ENCODE assay signal across 8 mouse cellular contexts in genomic region chr16:34095548-34096141, GRCm38 (mm10).
DNase-seq lines count a peak whose midpoint lies in the region; ATAC-seq and TF ChIP-seq lines count a peak whose summit lies in the region.

No protein-coding gene starts in this region.

- no peak for TF ChIP-seq EP300 in MEL (IDR thresholded peaks at IDR 0.05; ENCODE audit: low read depth in 1 of 2, low read length in 2 of 2)

- peak; percentile 37 to 66; a peak in 3 of 4 replicates for TF ChIP-seq POLR2A in MEL (IDR thresholded peaks at IDR 0.05; ENCODE audit: control insufficient read depth in 1 of 2, insufficient read depth in 1 of 2, low read depth in 1 of 2, low read length in 2 of 2, poor library complexity in 1 of 2)

- peak overlapping the region; percentile 64 for H3K9ac ChIP-seq in MEL (ENCODE audit: control insufficient read depth, low read depth, low read length, poor library complexity, severe bottlenecking)
- peak overlapping the region; percentile 52 for H3K9ac ChIP-seq in hindbrain, embryonic 16.5 days (ENCODE audit: low read depth, low read length)
- peak overlapping the region; percentile 68 for H3K9ac ChIP-seq in liver, embryonic 12.5 days

- no peaks in the 10 kb centered on the region; the same call in 1 of the 2 replicates for H3K79me2 ChIP-seq in MEL (ENCODE audit: control insufficient read depth, insufficient read depth, low read length, poor library complexity)

- DNase-seq in MEL (ENCODE audit: low read depth, low spot score): peak; percentile 89
- DNase-seq in c-Kit-positive CD71-positive TER-119-negative erythroid progenitor cells, embryonic 14.5 days (ENCODE audit: low read depth): peak; percentile 34
- peak; percentile 86 for DNase-seq in gastrocnemius, postnatal 14 days
- DNase-seq in splenic B cell, adult 2 months (ENCODE audit: low read depth, low spot score): peak; percentile 53
- no peak for DNase-seq in layer of hippocampus, adult 11-12 months (ENCODE audit: low spot score)

- ATAC-seq in hindbrain, embryonic 16.5 days: peak; percentile 55
- ATAC-seq in liver, embryonic 12.5 days: peak; percentile 89
- peak; percentile 69 for ATAC-seq in monocyte, adult 5-6 weeks (replicated peaks; ENCODE audit: insufficient number of reproducible peaks, low FRiP score, low TSS enrichment, poor library complexity, severe bottlenecking)

- TF ChIP-seq RAD21 in MEL (IDR thresholded peaks at IDR 0.05; ENCODE audit: low read depth, low read length): no peak

- peak overlapping the region; percentile 20 for H3K27ac ChIP-seq in MEL (ENCODE audit: control insufficient read depth, low read depth, low read length)
- peak overlapping the region; percentile 65 for H3K27ac ChIP-seq in hindbrain, embryonic 16.5 days (ENCODE audit: low read depth, low read length)
- peak overlapping the region; percentile 37; the same call in 1 of the 2 replicates for H3K27ac ChIP-seq in liver, embryonic 12.5 days

- no peak for TF ChIP-seq CTCF in MEL (IDR thresholded peaks at IDR 0.05 in 2 of 3, conservative IDR thresholded peaks at IDR 0.05 in 1 of 3; ENCODE audit: control insufficient read depth in 1 of 3, insufficient read depth in 1 of 3, low read depth in 2 of 3, low read length in 3 of 3, poor library complexity in 1 of 3, severe bottlenecking in 1 of 3)

- H3K27me3 ChIP-seq in MEL (ENCODE audit: control insufficient read depth in 1 of 2, insufficient read depth in 2 of 2, low read length in 2 of 2): no peaks in the 10 kb centered on the region
- H3K27me3 ChIP-seq in hindbrain, embryonic 16.5 days (replicated peaks; ENCODE audit: control insufficient read depth, insufficient read depth, low read length): peaks cover 4% of the 10 kb centered on the region
- peaks cover 59% of the 10 kb centered on the region for H3K27me3 ChIP-seq in liver, embryonic 12.5 days (replicated peaks)
- no peaks in the 10 kb centered on the region for H3K27me3 ChIP-seq in splenic B cell, adult 2 months (ENCODE audit: control insufficient read depth, insufficient read depth, low read length, poor library complexity, severe bottlenecking)

- peaks cover 0 to 13% of the 10 kb centered on the region in 2 experiments; a peak in 2 of 4 replicates for H3K36me3 ChIP-seq in MEL (ENCODE audit: control insufficient read depth in 1 of 2, insufficient read depth in 2 of 2, low read length in 2 of 2)
- no peaks in the 10 kb centered on the region for H3K36me3 ChIP-seq in hindbrain, embryonic 16.5 days (ENCODE audit: control insufficient read depth, insufficient read depth, low read length)
- H3K36me3 ChIP-seq in liver, embryonic 12.5 days: no peaks in the 10 kb centered on the region
- no peaks in the 10 kb centered on the region for H3K36me3 ChIP-seq in splenic B cell, adult 2 months (ENCODE audit: control insufficient read depth, insufficient read depth, low read length, poor library complexity, severe bottlenecking)

- intact Hi-C loops in gastrocnemius, postnatal 14 days (cut with DNase I; ENCODE audit: low total_unique reads): no loop called here

- WGBS in hindbrain, embryonic 16.5 days: 1% methylated on average over 33 of the region's 34 CpGs
- under 1% methylated on average over 34 of the region's 34 CpGs for WGBS in liver, embryonic 12.5 days (ENCODE audit: insufficient replicate concordance)

- H3K4me3 ChIP-seq in MEL (ENCODE audit: control insufficient read depth in 1 of 2, insufficient read depth in 1 of 2, low read depth in 2 of 2, low read length in 2 of 2): peak overlapping the region; percentile 50 to 88
- H3K4me3 ChIP-seq in hindbrain, embryonic 16.5 days (ENCODE audit: low read length): peak overlapping the region; percentile 43
- peak overlapping the region; percentile 64 for H3K4me3 ChIP-seq in liver, embryonic 12.5 days

- peaks cover 6 to 16% of the 10 kb centered on the region in 2 experiments for H3K4me1 ChIP-seq in MEL (ENCODE audit: control insufficient read depth in 1 of 2, insufficient read depth in 2 of 2, low read length in 2 of 2)
- peaks cover 23% of the 10 kb centered on the region for H3K4me1 ChIP-seq in hindbrain, embryonic 16.5 days (ENCODE audit: control insufficient read depth, insufficient read depth, low read depth, low read length)
- H3K4me1 ChIP-seq in liver, embryonic 12.5 days: peaks cover 30% of the 10 kb centered on the region

- no peaks in the 10 kb centered on the region for H3K9me3 ChIP-seq in MEL (replicated peaks; ENCODE audit: insufficient read depth, low read length)
- H3K9me3 ChIP-seq in hindbrain, embryonic 16.5 days (ENCODE audit: control insufficient read depth, low read length): no peaks in the 10 kb centered on the region
- no peaks in the 10 kb centered on the region for H3K9me3 ChIP-seq in liver, embryonic 12.5 days (replicated peaks)

- peak overlapping the region; percentile 63 for H3K4me2 ChIP-seq in hindbrain, embryonic 16.5 days (ENCODE audit: low read length)
- H3K4me2 ChIP-seq in liver, embryonic 12.5 days: peak overlapping the region; percentile 82

TF ChIP-seq in MEL, 35 proteins besides CTCF, POLR2A, EP300 and RAD21:
- TF ChIP-seq RCOR1 (IDR thresholded peaks at IDR 0.05; ENCODE audit: low read depth, low read length): no peak
- no peak for TF ChIP-seq GATA1 (IDR thresholded peaks at IDR 0.05; ENCODE audit: low read depth, low read length)
- no peak for TF ChIP-seq BHLHE40 (IDR thresholded peaks at IDR 0.05; ENCODE audit: borderline replicate concordance, low read depth, low read length)
- TF ChIP-seq TAL1 (IDR thresholded peaks at IDR 0.05; ENCODE audit: low read length): no peak
- TF ChIP-seq SIN3A (IDR thresholded peaks at IDR 0.05; ENCODE audit: low read length): peak; percentile 32; the same call in 1 of the 2 replicates
- no peak for TF ChIP-seq ZC3H11A (IDR thresholded peaks at IDR 0.05; ENCODE audit: low read depth, low read length)
- TF ChIP-seq NRF1 (IDR thresholded peaks at IDR 0.05; ENCODE audit: insufficient read depth, low read depth, low read length, poor library complexity, severe bottlenecking): no peak
- TF ChIP-seq NELFE (IDR thresholded peaks at IDR 0.05; ENCODE audit: low read depth, low read length): peak; percentile 45
- 0 out of 2 replicates have a peak, but pooled peaks have one; percentile 8 for TF ChIP-seq ETS1 (IDR thresholded peaks at IDR 0.05; ENCODE audit: low read depth, low read length)
- no peak for TF ChIP-seq USF2 (IDR thresholded peaks at IDR 0.05; ENCODE audit: borderline replicate concordance in 1 of 2, insufficient read depth in 1 of 2, low read depth in 1 of 2, low read length in 2 of 2)
- TF ChIP-seq SMC3 (IDR thresholded peaks at IDR 0.05; ENCODE audit: low read depth, low read length): no peak
- 0 out of 2 replicates have a peak, but pooled peaks have one; percentile 78 for TF ChIP-seq UBTF (IDR thresholded peaks at IDR 0.05; ENCODE audit: borderline replicate concordance, insufficient read depth, low read depth, low read length)
- TF ChIP-seq TCF12 (IDR thresholded peaks at IDR 0.05; ENCODE audit: low read depth, low read length): peak; percentile 20; the same call in 1 of the 2 replicates
- 0 out of 2 replicates have a peak, but pooled peaks have one; percentile 14 for TF ChIP-seq TBP (IDR thresholded peaks at IDR 0.05; ENCODE audit: low read depth, low read length)
